Mouse (Mus musculus): ENCODE data around the gene Klk12.

Gene Klk12

DNA sequence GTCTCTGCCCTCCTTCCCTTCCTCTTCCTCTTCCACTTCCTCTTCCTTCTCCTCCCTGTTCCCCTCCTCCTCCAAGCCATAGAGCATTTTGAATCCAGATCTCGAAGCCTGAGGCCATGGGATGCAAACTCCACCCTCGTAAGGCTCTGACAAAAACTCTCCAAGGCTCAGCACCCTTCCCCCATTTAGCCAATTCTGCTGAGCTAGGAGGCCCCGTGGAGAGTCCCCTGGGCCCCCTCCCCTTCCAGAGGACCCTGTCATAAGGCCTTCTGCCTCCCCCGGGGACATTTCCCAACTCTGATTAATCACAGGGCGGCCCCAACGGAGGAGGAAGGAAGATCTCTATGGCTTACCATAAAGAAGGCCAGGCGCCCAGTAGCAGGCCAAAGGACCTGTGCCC, 22.9 kb downstream of the Klk12 start, which contains the start of gene Klk9:
Gene Klk9, plus strand, starts transcription at position 301 of the 400 bp plus-strand sequence.
- DNase-seq (ENCODE audit: low read depth, low spot score): no peak

DNA sequence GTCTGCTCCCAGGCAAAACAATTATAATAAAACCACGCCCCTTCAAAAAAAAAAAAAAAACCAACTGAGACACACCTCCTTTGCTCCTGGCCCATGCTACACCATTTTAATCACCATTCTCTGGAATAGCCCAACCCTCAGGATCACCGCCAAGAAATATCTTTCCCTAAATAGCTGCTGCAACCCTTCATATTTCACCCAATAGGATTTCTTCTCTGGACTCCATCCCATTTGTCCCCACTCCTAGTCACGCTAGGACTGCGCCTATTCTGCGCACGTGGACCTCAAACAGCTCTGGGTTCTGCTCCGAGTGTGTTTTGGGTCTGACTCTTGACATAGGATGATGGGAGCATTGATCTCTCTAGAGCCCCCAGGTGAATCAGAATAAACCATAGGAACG, 27.7 kb downstream of the Klk12 start:
- no peak for DNase-seq (ENCODE audit: low read depth, low spot score)

GRCm38 (mm10) chr7:43797333-43797769, 28.7 kb downstream of the Klk12 start, which contains the start of gene Klk8:
Gene Klk8 (plus strand): TSS chr7:43797577.
- no peak for DNase-seq (ENCODE audit: low read depth, low spot score)

DNA sequence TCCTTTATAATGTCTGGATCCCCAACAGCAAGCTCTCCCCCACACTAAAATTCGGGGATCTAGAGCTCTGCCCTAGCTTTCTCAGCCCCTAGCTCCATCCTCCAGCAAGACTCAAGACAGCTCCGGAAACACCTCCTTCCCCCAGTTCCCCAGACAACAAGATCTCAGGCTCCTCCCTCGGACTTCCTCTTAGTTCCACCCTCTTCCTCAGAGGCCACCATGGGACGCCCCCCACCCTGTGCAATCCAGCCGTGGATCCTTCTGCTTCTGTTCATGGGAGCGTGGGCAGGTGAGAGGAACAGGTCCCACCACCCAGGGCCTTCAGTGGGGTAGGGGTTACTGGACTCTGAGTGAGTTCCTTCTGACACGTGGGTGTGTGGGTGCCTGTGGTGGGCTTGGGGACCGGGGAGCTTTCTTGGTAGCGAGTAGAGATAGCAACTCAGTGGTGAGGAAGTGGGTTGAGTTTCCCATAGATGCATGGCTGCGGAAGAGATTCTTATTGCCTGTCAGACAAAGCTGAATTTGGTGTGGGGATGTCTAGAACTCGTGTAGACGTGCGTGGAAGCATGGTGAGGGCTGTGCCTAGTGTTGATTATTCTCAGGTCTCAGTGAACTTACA, 29.3 kb downstream of the Klk12 start:
- DNase-seq (ENCODE audit: low read depth, low spot score): no peak

DNA sequence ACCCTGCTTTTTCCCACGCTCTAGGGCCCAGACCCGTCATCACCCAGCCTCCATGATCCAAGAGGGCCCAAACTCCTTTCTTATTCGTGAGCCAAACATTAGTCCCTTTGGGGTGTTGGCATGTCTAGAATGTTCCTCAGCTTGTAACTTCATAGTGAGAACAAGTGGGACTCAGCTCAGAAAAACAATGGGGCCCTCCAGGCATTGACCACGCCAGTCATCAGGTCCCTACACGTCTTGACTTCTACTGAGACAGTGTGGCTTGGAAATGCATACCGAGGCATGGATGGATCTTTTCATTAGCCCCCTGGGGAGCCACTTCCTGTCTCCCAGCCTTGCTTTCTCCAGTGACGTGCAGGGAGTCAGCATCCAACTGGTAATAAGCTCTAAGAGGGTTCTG, 31.2 kb downstream of the Klk12 start:
- no peak for DNase-seq (ENCODE audit: low read depth, low spot score)

DNA sequence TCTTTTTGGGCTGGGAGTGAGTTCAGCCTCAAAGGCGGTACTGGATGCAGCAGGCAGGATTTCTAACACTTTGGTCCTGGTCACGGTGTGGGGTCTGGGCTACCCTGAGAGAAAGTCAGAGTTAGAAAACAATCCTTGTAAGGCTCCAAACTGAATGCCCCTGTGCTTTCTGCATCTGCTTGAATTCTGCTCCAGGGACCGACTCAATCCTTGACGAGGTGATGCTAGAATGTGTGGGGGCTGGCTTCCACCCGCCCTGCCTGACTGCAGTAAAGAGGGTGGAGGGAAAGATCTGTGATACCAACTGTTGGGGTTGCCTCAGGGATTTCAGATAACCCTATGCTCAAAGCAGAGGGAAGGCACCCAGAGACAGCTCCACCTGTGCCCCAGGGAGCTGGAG, 42.3 kb downstream of the Klk12 start, which contains the start of gene Klk7:
Gene Klk7, plus strand, starts transcription at position 301 of the 400 bp plus-strand sequence.
- no peak for DNase-seq (ENCODE audit: low read depth, low spot score)

DNA sequence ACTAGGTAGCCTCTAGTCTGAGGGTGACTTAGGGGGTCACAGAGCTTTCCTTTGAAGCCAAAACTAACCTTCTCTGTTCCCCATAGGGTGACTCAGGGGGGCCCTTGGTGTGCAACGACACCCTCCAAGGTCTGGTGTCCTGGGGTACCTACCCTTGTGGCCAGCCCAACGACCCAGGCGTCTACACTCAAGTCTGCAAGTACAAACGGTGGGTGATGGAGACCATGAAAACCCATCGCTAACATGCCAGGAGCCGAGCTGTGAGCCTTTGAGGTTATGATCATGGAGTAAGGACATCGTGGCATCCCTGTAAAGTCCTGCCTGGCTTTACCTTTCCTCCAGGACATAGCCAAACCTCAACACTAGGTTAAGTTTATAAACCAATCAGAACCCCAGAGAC, 46.5 kb downstream of the Klk12 start:
- DNase-seq (ENCODE audit: low read depth, low spot score): no peak

GRCm38 (mm10) chr7:43816746-43817145, 48.0 kb downstream of the Klk12 start:
- no peak for DNase-seq (ENCODE audit: low read depth, low spot score)

- DNase-seq (ENCODE audit: low read depth, low spot score): no peak
Measured at GRCm38 (mm10) chr7:43821581-43821980, 52.9 kb downstream of the Klk12 start.

Data from c-Kit-negative CD71-positive TER-119-positive erythroid progenitor cells, embryonic 14.5 days (primary cell).